Mouse (Mus musculus): ENCODE data around the gene Msh3. TPM values are rescaled to one million over a fixed set of nuclear protein-coding genes. Genes with fewer than 3 reads are reported as not detected.

The Msh3 gene
- polyA plus RNA-seq, 1 experiment from 2014 or later = 12.8 TPM

GRCm38 (mm10) chr13:92356376-92356775 is 1.6 kb upstream of the Msh3 start:
- ATAC-seq (ENCODE audit: low read depth) = no peak
- Histone ChIP-seq H3K9ac (peak overlapping the region; percentile 83), H3K4me3 (replicated peaks) (peak overlapping the region; percentile 81), H3K36me3 (peaks cover 41% of the 10 kb centered on the region), H3K27ac (no peak overlapping the region), H3K4me1 (replicated peaks) (peaks cover 37% of the 10 kb centered on the region), H3K9me3 (replicated peaks) (no peaks in the 10 kb centered on the region), H3K4me2 (peak overlapping the region; percentile 94), H3K27me3 (no peaks in the 10 kb centered on the region)
- WGBS (ENCODE audit: insufficient replicate concordance) = 74% methylated on average over 7 of the region's 7 CpGs
- DNase-seq = no peak

DNA sequence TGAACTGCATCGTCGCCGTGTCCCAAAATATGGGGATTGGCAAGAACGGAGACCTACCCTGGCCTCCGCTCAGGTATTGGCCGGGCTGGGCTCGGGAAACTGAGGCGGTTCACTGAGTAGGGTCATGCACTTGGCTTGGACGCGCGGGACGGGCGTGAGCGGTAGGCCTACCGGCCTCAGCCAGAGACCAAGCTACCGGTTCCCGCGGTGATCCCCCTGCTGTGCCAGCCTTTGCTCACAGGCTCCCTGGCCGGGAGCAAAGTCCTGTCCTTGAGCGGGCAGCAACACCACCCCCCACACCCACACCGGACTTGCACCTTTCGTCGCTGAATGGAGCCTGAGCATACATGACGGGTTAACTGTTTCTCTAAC is 455 bp upstream of the Msh3 start:
- Histone ChIP-seq H3K9me3 (replicated peaks) (no peaks in the 10 kb centered on the region), H3K27me3 (no peaks in the 10 kb centered on the region), H3K4me3 (replicated peaks) (peak overlapping the region; percentile 81), H3K27ac (peak overlapping the region; percentile 82), H3K9ac (peak overlapping the region; percentile 83), H3K36me3 (peaks cover 40% of the 10 kb centered on the region), H3K4me1 (replicated peaks) (peaks cover 34% of the 10 kb centered on the region), H3K4me2 (peak overlapping the region; percentile 94)
- peak; percentile 46 for ATAC-seq (ENCODE audit: low read depth)
- no peak for DNase-seq
- under 1% methylated on average over 24 of the region's 24 CpGs for WGBS (ENCODE audit: insufficient replicate concordance)

DNA sequence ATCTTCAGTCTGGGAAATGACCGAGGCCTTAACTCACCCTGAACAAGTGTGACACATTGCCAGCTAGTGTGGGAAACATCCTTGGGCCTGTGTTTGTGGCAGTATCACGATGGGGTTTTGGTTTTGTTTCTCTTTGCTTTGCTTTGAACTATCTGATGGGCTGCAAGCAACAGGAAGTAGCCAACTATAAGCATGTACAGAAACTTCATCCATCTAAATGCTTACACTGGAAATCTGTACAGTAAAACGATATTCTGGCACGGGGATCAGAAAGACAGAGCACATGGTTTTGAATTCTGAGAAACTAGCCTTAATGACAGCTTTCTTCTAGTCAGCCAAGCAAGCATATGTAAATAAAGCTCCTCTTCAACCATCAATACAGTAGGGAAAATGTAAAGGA is 847 bp downstream of the Msh3 start:
- H3K27me3 ChIP-seq = no peaks in the 10 kb centered on the region
- H3K9ac ChIP-seq = peak overlapping the region; percentile 70
- peaks cover 36% of the 10 kb centered on the region for H3K36me3 ChIP-seq
- WGBS (ENCODE audit: insufficient replicate concordance) = 21% methylated on average over 4 of the region's 4 CpGs
- peak overlapping the region; percentile 94 for H3K4me2 ChIP-seq
- H3K4me3 ChIP-seq (replicated peaks) = peak overlapping the region; percentile 81
- H3K4me1 ChIP-seq (replicated peaks) = peaks cover 34% of the 10 kb centered on the region
- H3K9me3 ChIP-seq (replicated peaks) = no peaks in the 10 kb centered on the region
- H3K27ac ChIP-seq = peak overlapping the region; percentile 53
- peak; percentile 8 for DNase-seq
- no peak for ATAC-seq (ENCODE audit: low read depth)

DNA sequence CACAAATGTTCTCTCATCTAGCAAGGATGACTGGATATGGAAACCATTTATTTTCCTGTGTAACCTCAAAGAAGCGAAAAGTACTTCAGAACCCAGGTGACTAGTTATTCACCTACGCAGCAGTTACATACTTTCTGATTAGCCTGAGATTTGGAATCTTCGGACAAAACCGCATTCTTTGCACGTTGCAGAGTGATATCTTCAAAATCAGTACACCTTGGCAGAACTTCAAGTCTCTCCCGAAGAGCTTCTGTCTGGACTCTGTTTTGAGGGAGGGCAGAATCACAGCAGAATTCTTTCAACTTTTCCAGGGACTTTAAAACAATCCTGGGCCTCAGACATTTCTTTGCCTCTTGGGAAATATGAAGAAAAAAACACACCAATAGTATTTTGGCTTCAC is 3.7 kb downstream of the Msh3 start:
- H3K4me3 ChIP-seq (replicated peaks) = no peak overlapping the region
- no peak overlapping the region for H3K27ac ChIP-seq
- H3K27me3 ChIP-seq = no peaks in the 10 kb centered on the region
- no peak overlapping the region for H3K9ac ChIP-seq
- no peaks in the 10 kb centered on the region for H3K9me3 ChIP-seq (replicated peaks)
- no peak overlapping the region for H3K4me2 ChIP-seq
- WGBS (ENCODE audit: insufficient replicate concordance) = 87% methylated on average over 6 of the region's 6 CpGs
- H3K4me1 ChIP-seq (replicated peaks) = peaks cover 22% of the 10 kb centered on the region
- ATAC-seq (ENCODE audit: low read depth) (no peak), DNase-seq (no peak)
- peaks cover 43% of the 10 kb centered on the region for H3K36me3 ChIP-seq

DNA sequence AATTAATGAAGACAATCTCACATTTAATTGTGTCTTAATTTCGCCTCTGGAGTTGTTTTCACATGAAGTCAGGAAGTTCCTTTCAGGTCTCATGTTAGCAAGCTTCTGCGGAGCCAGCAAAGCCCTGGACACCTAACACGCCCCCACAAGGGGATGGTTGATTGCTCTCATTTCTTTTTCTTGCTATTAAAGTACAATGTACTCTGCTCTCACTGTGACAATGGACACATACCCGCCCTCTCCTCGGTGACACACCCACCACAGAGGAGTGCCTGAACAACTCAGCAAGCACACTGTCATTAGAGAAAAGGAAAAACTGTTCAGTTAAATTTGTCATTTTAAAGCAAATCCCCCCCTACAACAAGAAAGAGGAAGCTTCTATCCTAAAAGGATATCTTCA is 8.5 kb downstream of the Msh3 start:
- no peaks in the 10 kb centered on the region for H3K27me3 ChIP-seq
- H3K4me3 ChIP-seq (replicated peaks) = no peak overlapping the region
- H3K27ac ChIP-seq = no peak overlapping the region
- no peaks in the 10 kb centered on the region for H3K4me1 ChIP-seq (replicated peaks)
- ATAC-seq (ENCODE audit: low read depth) = no peak
- 78% methylated on average over 5 of the region's 5 CpGs for WGBS (ENCODE audit: insufficient replicate concordance)
- H3K4me2 ChIP-seq = no peak overlapping the region
- peaks cover 75% of the 10 kb centered on the region for H3K36me3 ChIP-seq
- no peak overlapping the region for H3K9ac ChIP-seq
- DNase-seq = no peak
- no peaks in the 10 kb centered on the region for H3K9me3 ChIP-seq (replicated peaks)

DNA sequence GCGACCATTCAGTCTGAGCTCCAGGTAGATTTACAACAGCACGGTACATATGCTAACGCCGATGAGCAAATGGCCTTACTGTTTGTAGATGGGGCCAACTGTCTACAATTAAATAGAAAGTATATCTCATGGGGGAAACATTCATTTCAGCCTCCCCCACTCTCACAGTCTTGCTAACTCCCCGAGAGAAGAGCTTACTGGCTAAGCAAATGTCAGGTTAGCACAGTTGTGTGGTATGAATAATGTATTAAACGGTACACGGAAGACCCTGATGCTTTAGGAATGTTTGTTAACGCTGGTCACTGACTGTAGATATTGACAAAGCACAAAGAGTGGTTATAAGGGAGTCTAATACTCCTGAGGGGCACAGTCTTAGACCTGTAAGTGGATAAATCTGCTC is 10.8 kb downstream of the Msh3 start:
- DNase-seq (no peak), ATAC-seq (ENCODE audit: low read depth) (no peak)
- Histone ChIP-seq H3K27me3 (no peaks in the 10 kb centered on the region), H3K4me1 (replicated peaks) (peaks cover 4% of the 10 kb centered on the region; the same call in 1 of the 2 replicates), H3K4me2 (no peak overlapping the region), H3K36me3 (peaks cover 70% of the 10 kb centered on the region), H3K4me3 (replicated peaks) (no peak overlapping the region), H3K27ac (no peak overlapping the region), H3K9ac (no peak overlapping the region), H3K9me3 (replicated peaks) (no peaks in the 10 kb centered on the region)
- WGBS (ENCODE audit: insufficient replicate concordance) = 92% methylated on average over 8 of the region's 8 CpGs

GRCm38 (mm10) chr13:92339787-92340186 is 15.0 kb downstream of the Msh3 start:
- H3K36me3 ChIP-seq = peaks cover 44% of the 10 kb centered on the region
- no peak overlapping the region for H3K9ac ChIP-seq
- DNase-seq = no peak
- H3K4me2 ChIP-seq = no peak overlapping the region
- no peaks in the 10 kb centered on the region for H3K27me3 ChIP-seq
- ATAC-seq (ENCODE audit: low read depth) = no peak
- H3K9me3 ChIP-seq (replicated peaks) = no peaks in the 10 kb centered on the region
- WGBS (ENCODE audit: insufficient replicate concordance) = 82% methylated on average over 3 of the region's 3 CpGs
- peaks cover 8% of the 10 kb centered on the region; the same call in 1 of the 2 replicates for H3K4me1 ChIP-seq (replicated peaks)
- no peak overlapping the region for H3K27ac ChIP-seq
- H3K4me3 ChIP-seq (replicated peaks) = no peak overlapping the region

DNA sequence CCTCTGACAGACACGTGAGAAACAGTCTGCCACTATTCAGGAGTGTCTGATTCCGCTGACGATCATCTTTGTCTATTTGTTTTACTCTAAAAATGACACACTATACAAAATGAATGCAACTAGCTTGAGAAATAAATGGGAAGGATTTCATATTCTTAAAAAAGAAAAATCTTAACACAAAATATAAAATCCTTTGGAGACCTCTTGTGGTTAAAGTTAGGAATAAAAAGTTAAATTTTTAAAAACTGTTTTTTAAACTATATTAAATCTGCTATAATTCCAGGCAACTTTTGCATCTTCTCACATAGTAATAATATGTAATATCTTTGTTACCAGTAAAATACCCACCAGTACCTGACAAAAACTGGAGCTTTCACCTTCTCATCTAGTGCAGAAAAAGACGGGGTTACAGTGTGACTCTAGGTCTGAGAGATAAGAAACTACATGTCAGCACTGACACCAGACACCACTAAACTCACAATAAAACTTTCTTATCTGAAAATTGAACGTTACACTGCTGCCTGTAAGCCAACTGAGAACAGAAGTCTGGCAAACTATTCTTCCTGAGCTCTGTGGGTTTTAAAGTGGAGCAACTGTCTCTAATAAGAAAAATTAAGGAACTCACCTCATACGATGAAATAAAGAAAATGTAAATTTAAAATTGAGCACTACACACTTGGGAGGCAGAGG is 16.9 kb downstream of the Msh3 start:
- H3K4me1 ChIP-seq (replicated peaks) = peaks cover 8% of the 10 kb centered on the region; the same call in 1 of the 2 replicates
- DNase-seq (no peak), ATAC-seq (ENCODE audit: low read depth) (peak; percentile 75)
- no peaks in the 10 kb centered on the region for H3K27me3 ChIP-seq
- H3K27ac ChIP-seq = no peak overlapping the region
- H3K9me3 ChIP-seq (replicated peaks) = no peaks in the 10 kb centered on the region
- no peak overlapping the region for H3K4me3 ChIP-seq (replicated peaks)
- H3K4me2 ChIP-seq = no peak overlapping the region
- peaks cover 33% of the 10 kb centered on the region for H3K36me3 ChIP-seq
- 50% methylated on average over 6 of the region's 6 CpGs for WGBS (ENCODE audit: insufficient replicate concordance)
- no peak overlapping the region for H3K9ac ChIP-seq

- DNase-seq = no peak
- Histone ChIP-seq H3K27ac (no peak overlapping the region), H3K4me3 (replicated peaks) (no peak overlapping the region), H3K4me2 (no peak overlapping the region), H3K27me3 (no peaks in the 10 kb centered on the region), H3K36me3 (peaks cover 23% of the 10 kb centered on the region), H3K4me1 (replicated peaks) (peaks cover 8% of the 10 kb centered on the region; the same call in 1 of the 2 replicates), H3K9me3 (replicated peaks) (no peaks in the 10 kb centered on the region), H3K9ac (no peak overlapping the region)
- WGBS (ENCODE audit: insufficient replicate concordance) = 71% methylated on average over 1 of the region's 1 CpGs
- no peak for ATAC-seq (ENCODE audit: low read depth)
These were observed 17.9 kb downstream of the Msh3 start for GRCm38 (mm10) chr13:92336857-92337256.

DNA sequence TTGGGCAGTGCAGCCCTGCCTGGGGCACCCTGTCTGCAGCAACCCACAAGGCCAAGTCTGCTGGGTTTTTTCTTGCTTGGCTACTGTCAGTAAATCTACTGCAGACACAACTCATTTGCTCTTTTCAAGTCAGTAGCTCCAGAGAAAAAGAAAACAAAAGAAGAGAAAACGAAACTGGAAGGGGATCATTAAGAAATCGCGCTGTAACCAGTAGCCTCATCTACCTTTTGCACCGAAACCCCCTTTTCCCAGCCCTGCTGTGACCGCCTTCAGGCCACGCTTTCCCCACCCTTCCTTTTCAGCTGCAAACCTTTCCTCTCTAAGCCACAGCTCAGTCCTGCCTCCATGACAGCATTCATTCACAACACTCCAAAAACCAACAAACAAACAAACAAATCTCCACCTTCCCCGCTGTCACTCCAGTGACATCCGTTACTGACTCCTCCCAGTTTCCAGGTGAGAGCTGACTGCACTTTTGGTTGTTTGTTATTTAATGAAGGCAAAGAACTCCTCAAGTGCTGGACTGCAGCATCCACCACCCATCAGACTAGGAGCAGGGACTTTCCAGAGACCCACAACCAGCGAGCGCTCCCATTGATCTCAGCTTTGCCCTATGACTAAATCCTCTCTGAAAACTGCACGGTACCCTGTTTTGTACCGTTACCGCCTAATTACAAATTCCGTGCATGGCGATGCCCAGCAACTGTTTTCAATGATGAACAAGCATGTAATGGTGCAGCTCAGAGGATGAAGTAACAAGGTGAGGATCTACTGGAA is 22.5 kb downstream of the Msh3 start:
- no peaks in the 10 kb centered on the region for H3K27me3 ChIP-seq
- ATAC-seq (ENCODE audit: low read depth) = no peak
- H3K36me3 ChIP-seq = peaks cover 21% of the 10 kb centered on the region
- no peak overlapping the region for H3K9ac ChIP-seq
- no peak overlapping the region for H3K4me3 ChIP-seq (replicated peaks)
- H3K27ac ChIP-seq = no peak overlapping the region
- H3K4me1 ChIP-seq (replicated peaks) = peaks cover 12% of the 10 kb centered on the region
- no peak for DNase-seq
- H3K9me3 ChIP-seq (replicated peaks) = no peaks in the 10 kb centered on the region
- 90% methylated on average over 15 of the region's 15 CpGs for WGBS (ENCODE audit: insufficient replicate concordance)
- no peak overlapping the region for H3K4me2 ChIP-seq

- H3K27me3 ChIP-seq = no peaks in the 10 kb centered on the region
- H3K9ac ChIP-seq = no peak overlapping the region
- no peak overlapping the region for H3K4me3 ChIP-seq (replicated peaks)
- no peaks in the 10 kb centered on the region for H3K9me3 ChIP-seq (replicated peaks)
- no peak overlapping the region for H3K4me2 ChIP-seq
- DNase-seq (no peak), ATAC-seq (ENCODE audit: low read depth) (no peak)
- 82% methylated on average over 3 of the region's 3 CpGs for WGBS (ENCODE audit: insufficient replicate concordance)
- H3K4me1 ChIP-seq (replicated peaks) = peaks cover 12% of the 10 kb centered on the region
- peaks cover 20% of the 10 kb centered on the region for H3K36me3 ChIP-seq
- no peak overlapping the region for H3K27ac ChIP-seq
These were observed 24.2 kb downstream of the Msh3 start for GRCm38 (mm10) chr13:92330621-92331020.
